Mouse (Mus musculus) embryonic fibroblast, embryonic 13.5 days (primary cell): ENCODE measurements around the gene Mpped2.

Experiments used
- CTCF ChIP-seq: IDR thresholded peaks from 2 replicates; pipeline ENCODE4 v1.5.1; 2011; ENCODE audit warnings: mild to moderate bottlenecking, control low read depth, low read length, moderate library complexity, borderline replicate concordance; ENCODE audit not compliant: insufficient read depth
- POLR2A ChIP-seq: IDR thresholded peaks from 2 replicates; pipeline ENCODE4 v1.6.1; 2011; ENCODE audit warnings: low read depth, mild to moderate bottlenecking, control low read depth, low read length, moderate library complexity

DNA sequence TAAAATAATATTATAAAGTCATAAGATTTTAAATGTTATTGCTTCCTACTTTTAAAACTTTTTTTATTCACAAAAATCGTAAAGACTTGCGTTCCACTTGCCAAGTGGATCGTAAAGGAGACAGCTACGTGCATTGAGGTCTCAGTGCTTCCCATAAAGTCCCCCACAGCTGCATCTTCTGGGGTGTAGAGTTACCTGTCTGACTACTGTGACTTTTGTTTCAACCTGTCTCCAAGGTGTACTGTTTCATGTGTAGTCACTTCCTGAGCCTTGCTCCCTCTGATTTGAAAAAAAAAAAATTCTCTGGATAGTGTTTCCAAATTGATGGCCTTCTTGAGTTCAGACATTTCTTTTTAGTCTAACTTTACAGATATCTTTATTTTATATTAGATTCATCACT is 29.0 kb downstream of the Mpped2 start:
- TF ChIP-seq CTCF (no peak), POLR2A (no peak)
